Mouse (Mus musculus): ENCODE measurements around the gene Hist1h4f. TPM values are rescaled to one million over a fixed set of nuclear protein-coding genes. Genes with fewer than 3 reads are reported as not detected.
"Not testable (repeated sequence)": the region's sequence is repeated elsewhere in the genome, so short reads cannot be mapped to it uniquely, and the experiment has no call there.

The Hist1h4f gene
- total and polyA plus RNA-seq, 3 experiments = 8.0 to 3,177 (median 478) TPM

DNA sequence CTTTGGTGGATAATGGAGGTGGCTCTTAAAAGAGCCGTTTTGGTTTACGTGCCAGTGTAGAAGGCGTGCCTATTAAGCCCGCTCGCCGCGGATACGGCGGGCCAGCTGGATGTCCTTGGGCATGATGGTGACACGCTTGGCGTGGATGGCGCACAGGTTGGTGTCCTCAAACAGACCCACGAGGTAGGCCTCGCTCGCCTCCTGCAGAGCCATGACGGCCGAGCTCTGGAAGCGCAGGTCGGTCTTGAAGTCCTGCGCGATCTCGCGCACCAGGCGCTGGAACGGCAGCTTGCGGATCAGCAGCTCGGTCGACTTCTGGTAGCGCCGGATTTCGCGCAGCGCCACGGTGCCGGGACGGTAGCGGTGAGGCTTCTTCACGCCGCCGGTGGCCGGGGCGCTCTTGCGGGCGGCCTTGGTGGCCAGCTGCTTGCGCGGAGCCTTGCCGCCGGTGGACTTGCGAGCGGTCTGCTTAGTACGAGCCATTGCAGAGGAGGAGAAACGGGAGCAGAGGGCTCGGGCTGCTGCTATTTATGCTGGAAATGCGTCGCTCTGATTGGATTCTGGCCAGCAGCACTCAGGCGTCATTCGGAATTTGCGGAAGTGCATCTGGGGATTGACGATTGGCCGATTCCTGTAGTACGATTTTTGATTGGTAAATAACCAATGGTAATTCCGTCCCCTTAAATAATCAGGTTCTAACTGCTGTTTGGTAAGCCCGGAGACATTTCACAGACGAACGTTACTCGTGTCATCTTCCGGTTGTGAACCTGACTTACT, 10.6 kb upstream of the Hist1h4f start, which contains the start of gene Hist1h3e:
Gene Hist1h3e (minus strand): TSS at position 487 of the 777 bp plus-strand sequence.
- not testable (repeated sequence) for H3K9me3 ChIP-seq (replicated peaks); H3K27me3 ChIP-seq (ENCODE audit: insufficient read depth, low read length); H3K36me3 ChIP-seq (replicated peaks)
- DNase-seq (ENCODE audit: low spot score) (peak; percentile 73), ATAC-seq (ENCODE audit: extremely low read depth, insufficient number of reproducible peaks, low FRiP score, poor library complexity, severe bottlenecking) (peak; percentile 90)
- peak; percentile 98 for TF ChIP-seq POLR2AphosphoS5 (IDR thresholded peaks at IDR 0.05; ENCODE audit: insufficient replicate concordance, low read depth, low read length)
- Histone ChIP-seq H3K4me1 (ENCODE audit: insufficient read depth, low read depth, low read length) (peaks cover 22% of the 10 kb centered on the region), H3K4me3 (ENCODE audit: low read depth, low read length) (peak within 1 kb of the TSS; percentile 66)

DNA sequence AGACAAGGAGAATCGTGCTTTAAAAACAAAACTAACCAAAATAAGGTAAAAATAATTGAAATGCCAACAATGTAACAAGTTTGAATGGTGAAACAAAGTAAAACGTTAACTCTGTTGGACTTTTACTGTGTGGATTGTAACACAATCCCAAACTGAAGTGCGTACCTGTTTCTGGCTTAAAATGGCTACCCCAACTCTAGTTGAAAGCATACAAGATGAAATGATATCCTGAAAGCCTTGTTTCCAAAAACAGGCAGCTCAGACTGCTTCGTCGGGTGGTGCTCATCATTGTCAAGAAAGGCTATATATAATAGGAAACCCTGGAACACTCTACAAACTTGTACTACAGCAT, 10.1 kb upstream of the Hist1h4f start:
- H3K9me3 ChIP-seq (replicated peaks); DNase-seq (ENCODE audit: low spot score); H3K36me3 ChIP-seq (replicated peaks); H3K27me3 ChIP-seq (ENCODE audit: insufficient read depth, low read length): not testable (repeated sequence)
- peaks cover 25% of the 10 kb centered on the region for H3K4me1 ChIP-seq (ENCODE audit: insufficient read depth, low read depth, low read length)
- ATAC-seq (ENCODE audit: extremely low read depth, insufficient number of reproducible peaks, low FRiP score, poor library complexity, severe bottlenecking) = peak; percentile 24; the same call in 1 of the 2 replicates
- peak overlapping the region; percentile 66; the same call in 1 of the 2 replicates for H3K4me3 ChIP-seq (ENCODE audit: low read depth, low read length)

DNA sequence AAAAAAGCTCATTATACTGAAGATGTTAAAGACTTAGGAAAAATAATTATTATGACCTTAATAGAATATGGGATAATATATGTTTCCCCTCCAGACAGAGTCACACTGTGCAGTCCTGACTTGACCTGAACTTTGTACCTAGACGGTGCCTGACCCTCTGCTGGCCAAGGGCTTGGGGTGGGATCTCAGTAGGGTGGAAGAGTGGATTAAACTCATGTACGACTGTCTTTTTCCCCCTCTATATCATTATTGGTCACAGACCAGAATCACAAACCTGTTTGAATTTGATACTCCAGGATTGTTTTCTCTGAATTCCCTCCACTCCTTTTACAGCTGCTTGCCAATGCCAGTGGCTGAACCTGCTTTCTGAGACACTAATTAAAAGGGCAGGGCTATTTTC, 9.3 kb upstream of the Hist1h4f start:
- not testable (repeated sequence) for DNase-seq (ENCODE audit: low spot score); H3K9me3 ChIP-seq (replicated peaks); H3K36me3 ChIP-seq (replicated peaks); H3K4me3 ChIP-seq (ENCODE audit: low read depth, low read length); ATAC-seq (ENCODE audit: extremely low read depth, insufficient number of reproducible peaks, low FRiP score, poor library complexity, severe bottlenecking); H3K27me3 ChIP-seq (ENCODE audit: insufficient read depth, low read length)
- H3K4me1 ChIP-seq (ENCODE audit: insufficient read depth, low read depth, low read length) = peaks cover 25% of the 10 kb centered on the region
- TF ChIP-seq POLR2AphosphoS5 (IDR thresholded peaks at IDR 0.05; ENCODE audit: insufficient replicate concordance, low read depth, low read length) = peak; percentile 97; the same call in 1 of the 2 replicates

DNA sequence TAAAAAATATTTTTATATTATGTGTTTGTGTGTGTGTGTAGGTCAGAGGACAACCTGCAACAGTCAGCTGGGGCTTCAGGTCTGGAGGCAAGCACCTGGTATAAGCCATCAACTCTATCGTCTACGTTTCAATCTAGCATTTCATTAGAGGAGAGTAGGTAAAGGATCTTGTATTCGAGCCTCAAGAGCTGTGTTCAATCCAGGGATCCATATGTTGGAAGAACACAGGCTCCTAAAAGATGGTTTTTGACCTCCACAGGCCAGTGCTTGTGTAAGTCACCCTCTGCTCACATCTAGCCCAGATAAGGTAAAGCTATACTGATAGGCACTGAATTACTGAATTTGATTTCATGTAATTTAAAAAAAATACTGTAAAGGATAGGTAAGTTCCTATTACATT, 5.5 kb upstream of the Hist1h4f start:
- Histone ChIP-seq H3K27me3 (ENCODE audit: insufficient read depth, low read length) (no peaks in the 10 kb centered on the region), H3K9me3 (replicated peaks) (no peaks in the 10 kb centered on the region), H3K4me1 (ENCODE audit: insufficient read depth, low read depth, low read length) (peaks cover 28% of the 10 kb centered on the region), H3K36me3 (replicated peaks) (no peaks in the 10 kb centered on the region), H3K4me3 (ENCODE audit: low read depth, low read length) (no peak overlapping the region; the same call in 1 of the 2 replicates)
- TF ChIP-seq TAL1 (conservative IDR thresholded peaks at IDR 0.05; ENCODE audit: low read depth, low read length) = no peak
- TF ChIP-seq POLR2AphosphoS5 (IDR thresholded peaks at IDR 0.05; ENCODE audit: insufficient replicate concordance, low read depth, low read length) = peak; percentile 63; the same call in 1 of the 2 replicates
- no peak for TF ChIP-seq CTCF (IDR thresholded peaks at IDR 0.05; ENCODE audit: low read depth, low read length)
- DNase-seq (ENCODE audit: low spot score) (no peak), ATAC-seq (ENCODE audit: extremely low read depth, insufficient number of reproducible peaks, low FRiP score, poor library complexity, severe bottlenecking) (no peak)

DNA sequence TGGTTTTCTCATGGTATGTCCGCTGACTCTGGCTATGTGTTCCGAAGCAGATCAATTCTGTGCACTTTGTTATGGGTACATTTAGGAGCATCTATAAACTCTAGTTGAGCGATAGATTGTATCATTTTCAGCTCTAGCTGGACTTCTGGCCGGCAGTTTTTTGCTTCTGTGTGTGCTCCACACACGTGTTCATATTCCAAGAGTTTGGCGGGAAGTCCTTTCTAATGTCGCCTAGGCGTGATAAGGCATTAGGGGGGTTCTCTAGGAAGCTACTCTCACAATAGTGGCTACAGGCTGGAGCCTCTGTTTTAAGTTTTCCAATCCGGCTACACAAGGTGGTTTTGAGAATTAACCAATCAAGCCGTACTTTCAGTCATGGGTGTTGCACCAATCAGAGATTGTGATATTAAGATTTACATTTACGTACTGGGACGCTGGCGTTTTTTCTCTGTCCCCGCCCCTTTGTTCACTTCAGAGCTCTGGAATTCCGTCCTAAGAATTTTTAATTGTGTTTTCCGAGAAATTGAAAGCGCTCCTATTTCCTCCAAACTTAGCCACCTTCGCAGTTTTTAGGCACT, 4.5 kb upstream of the Hist1h4f start:
- peaks cover 31% of the 10 kb centered on the region for H3K4me1 ChIP-seq (ENCODE audit: insufficient read depth, low read depth, low read length)
- ATAC-seq (ENCODE audit: extremely low read depth, insufficient number of reproducible peaks, low FRiP score, poor library complexity, severe bottlenecking) = peak; percentile 48
- peak; percentile 96; the same call in 1 of the 2 replicates for TF ChIP-seq POLR2AphosphoS5 (IDR thresholded peaks at IDR 0.05; ENCODE audit: insufficient replicate concordance, low read depth, low read length)
- no peak for TF ChIP-seq GATA2 (IDR thresholded peaks at IDR 0.05; ENCODE audit: borderline replicate concordance, low read depth, low read length)

DNA sequence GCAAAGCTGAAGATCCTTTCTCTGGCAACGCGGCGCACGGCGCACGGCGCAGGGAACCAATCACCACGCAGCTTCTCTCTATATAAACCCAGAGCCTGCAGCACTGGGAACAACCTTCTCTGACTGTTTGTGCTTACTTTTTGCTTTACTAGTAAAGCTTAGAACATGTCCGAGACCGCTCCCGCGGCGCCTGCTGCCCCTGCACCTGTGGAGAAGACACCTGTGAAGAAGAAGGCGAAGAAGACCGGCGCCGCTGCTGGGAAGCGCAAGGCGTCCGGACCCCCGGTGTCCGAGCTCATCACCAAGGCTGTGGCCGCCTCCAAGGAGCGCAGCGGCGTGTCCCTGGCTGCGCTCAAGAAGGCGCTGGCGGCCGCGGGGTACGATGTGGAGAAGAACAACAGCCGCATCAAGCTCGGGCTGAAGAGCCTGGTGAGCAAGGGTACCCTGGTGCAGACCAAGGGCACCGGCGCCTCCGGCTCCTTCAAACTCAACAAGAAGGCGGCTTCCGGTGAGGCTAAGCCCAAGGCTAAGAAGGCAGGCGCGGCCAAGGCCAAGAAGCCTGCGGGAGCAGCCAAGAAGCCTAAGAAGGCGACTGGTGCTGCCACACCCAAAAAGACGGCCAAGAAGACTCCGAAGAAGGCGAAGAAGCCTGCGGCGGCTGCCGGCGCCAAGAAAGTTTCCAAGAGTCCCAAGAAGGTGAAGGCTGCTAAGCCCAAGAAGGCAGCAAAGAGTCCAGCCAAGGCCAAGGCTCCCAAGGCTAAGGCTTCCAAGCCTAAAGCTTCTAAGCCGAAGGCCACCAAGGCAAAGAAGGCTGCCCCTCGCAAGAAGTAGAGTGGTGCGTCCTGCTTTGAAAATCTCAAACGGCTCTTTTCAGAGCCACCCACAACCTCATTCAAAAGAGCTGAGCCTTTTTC, 3.7 kb upstream of the Hist1h4f start:
- H3K9me3 ChIP-seq (replicated peaks) = no peaks in the 10 kb centered on the region
- DNase-seq (ENCODE audit: low spot score) = peak; percentile 14
- ATAC-seq (ENCODE audit: extremely low read depth, insufficient number of reproducible peaks, low FRiP score, poor library complexity, severe bottlenecking) = peak; percentile 47
- TF ChIP-seq CTCF (IDR thresholded peaks at IDR 0.05; ENCODE audit: low read depth, low read length) = no peak
- 0 out of 2 replicates have a peak, but pooled peaks have one; percentile 89 for TF ChIP-seq POLR2AphosphoS5 (IDR thresholded peaks at IDR 0.05; ENCODE audit: insufficient replicate concordance, low read depth, low read length)
- H3K4me1 ChIP-seq (ENCODE audit: insufficient read depth, low read depth, low read length) = peaks cover 37% of the 10 kb centered on the region
- no peaks in the 10 kb centered on the region for H3K36me3 ChIP-seq (replicated peaks)
- H3K4me3 ChIP-seq (ENCODE audit: low read depth, low read length) = peak overlapping the region; percentile 68
- no peaks in the 10 kb centered on the region for H3K27me3 ChIP-seq (ENCODE audit: insufficient read depth, low read length)

More for the DNA sequence above, 4.5 kb upstream of the Hist1h4f start:
- Histone ChIP-seq H3K9me3 (replicated peaks) (no peaks in the 10 kb centered on the region), H3K36me3 (replicated peaks) (no peaks in the 10 kb centered on the region), H3K4me3 (ENCODE audit: low read depth, low read length) (peak overlapping the region; percentile 68), H3K27me3 (ENCODE audit: insufficient read depth, low read length) (no peaks in the 10 kb centered on the region)
- DNase-seq (ENCODE audit: low spot score) = no peak

DNA sequence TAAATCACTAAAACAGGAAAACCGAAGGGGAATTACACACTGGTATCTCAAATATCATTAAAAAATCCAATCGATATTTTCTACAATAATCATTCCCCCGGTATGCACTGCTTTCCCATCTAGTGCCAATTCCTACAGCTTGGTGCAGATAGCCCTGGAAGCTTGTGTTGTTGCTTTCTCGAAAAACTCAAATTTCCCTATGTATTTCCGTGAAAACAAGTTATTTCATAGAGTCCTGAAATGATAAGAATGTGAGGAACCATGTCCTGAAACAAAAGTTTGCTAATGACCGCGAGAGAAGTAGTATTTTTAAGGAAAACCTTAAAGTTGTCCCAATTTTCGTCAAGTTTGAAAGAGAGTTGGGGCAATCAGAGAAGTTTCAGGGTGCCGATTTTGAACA, 2.9 kb upstream of the Hist1h4f start:
- Histone ChIP-seq H3K4me3 (ENCODE audit: low read depth, low read length) (peak overlapping the region; percentile 68; the same call in 1 of the 2 replicates), H3K9me3 (replicated peaks) (no peaks in the 10 kb centered on the region), H3K4me1 (ENCODE audit: insufficient read depth, low read depth, low read length) (peaks cover 39% of the 10 kb centered on the region), H3K27me3 (ENCODE audit: insufficient read depth, low read length) (no peaks in the 10 kb centered on the region), H3K36me3 (replicated peaks) (no peaks in the 10 kb centered on the region)
- ATAC-seq (ENCODE audit: extremely low read depth, insufficient number of reproducible peaks, low FRiP score, poor library complexity, severe bottlenecking) (no peak), DNase-seq (ENCODE audit: low spot score) (no peak)
- no peak for TF ChIP-seq GATA1 (IDR thresholded peaks at IDR 0.05; ENCODE audit: borderline replicate concordance, low read length)
- TF ChIP-seq TAL1 (conservative IDR thresholded peaks at IDR 0.05; ENCODE audit: low read depth, low read length) = no peak
- TF ChIP-seq POLR2AphosphoS5 (IDR thresholded peaks at IDR 0.05; ENCODE audit: insufficient replicate concordance, low read depth, low read length) = no peak
- TF ChIP-seq GATA2 (IDR thresholded peaks at IDR 0.05; ENCODE audit: borderline replicate concordance, low read depth, low read length) = no peak
- TF ChIP-seq CTCF (IDR thresholded peaks at IDR 0.05; ENCODE audit: low read depth, low read length) = no peak
